Mouse (Mus musculus): ENCODE measurements around the gene Prox2. TPM values are rescaled to one million over a fixed set of nuclear protein-coding genes. Genes with fewer than 3 reads are reported as not detected.

Prox2 gene
- polyA plus RNA-seq, 2 experiments, result 2.5 to 3.2 TPM

GRCm38 (mm10) chr12:85110011-85110697 lies 405 bp downstream of the Prox2 start:
- H3K4me1 ChIP-seq (ENCODE audit: control insufficient read depth, insufficient read depth, low read length), result peaks cover 28% of the 10 kb centered on the region
- H3K27me3 ChIP-seq (ENCODE audit: control insufficient read depth, insufficient read depth, low read length), result no peaks in the 10 kb centered on the region
- no peaks in the 10 kb centered on the region for H3K9me3 ChIP-seq (ENCODE audit: control insufficient read depth, low read length)
- 12% methylated on average over 18 of the region's 18 CpGs for WGBS
- peak overlapping the region; percentile 96 for H3K9ac ChIP-seq (ENCODE audit: low read depth, low read length, severe bottlenecking)
- DNase-seq (ENCODE audit: low spot score), result peak; percentile 7
- peak; percentile 67 for ATAC-seq (ENCODE audit: low FRiP score, low read depth)
- peak overlapping the region; percentile 77 for H3K4me2 ChIP-seq (replicated peaks; ENCODE audit: low read depth, low read length, severe bottlenecking)
- H3K27ac ChIP-seq (replicated peaks; ENCODE audit: low read depth, low read length), result peak overlapping the region; percentile 81
- peaks cover 18% of the 10 kb centered on the region for H3K36me3 ChIP-seq (ENCODE audit: control insufficient read depth, insufficient read depth, low read length)
- TF ChIP-seq POLR2A (IDR thresholded peaks at IDR 0.05; ENCODE audit: borderline replicate concordance, extremely low read depth, insufficient read depth, insufficient read length), result no peak
- H3K4me3 ChIP-seq (replicated peaks; ENCODE audit: low read length), result peak overlapping the region; percentile 100

GRCm38 (mm10) chr12:85109426-85109825 lies 1.1 kb downstream of the Prox2 start:
- WGBS, result 45% methylated on average over 4 of the region's 4 CpGs
- H3K36me3 ChIP-seq (ENCODE audit: control insufficient read depth, insufficient read depth, low read length), result peaks cover 14% of the 10 kb centered on the region; the same call in 1 of the 2 replicates
- no peaks in the 10 kb centered on the region for H3K9me3 ChIP-seq (ENCODE audit: control insufficient read depth, low read length)
- TF ChIP-seq POLR2A (IDR thresholded peaks at IDR 0.05; ENCODE audit: borderline replicate concordance, extremely low read depth, insufficient read depth, insufficient read length), result no peak
- no peaks in the 10 kb centered on the region for H3K27me3 ChIP-seq (ENCODE audit: control insufficient read depth, insufficient read depth, low read length)
- ATAC-seq (ENCODE audit: low FRiP score, low read depth), result no peak
- H3K4me1 ChIP-seq (ENCODE audit: control insufficient read depth, insufficient read depth, low read length), result peaks cover 28% of the 10 kb centered on the region
- peak overlapping the region; percentile 77 for H3K4me2 ChIP-seq (replicated peaks; ENCODE audit: low read depth, low read length, severe bottlenecking)
- DNase-seq (ENCODE audit: low spot score), result no peak
- H3K27ac ChIP-seq (replicated peaks; ENCODE audit: low read depth, low read length), result no peak overlapping the region
- no peak overlapping the region for H3K9ac ChIP-seq (ENCODE audit: low read depth, low read length, severe bottlenecking)
- no peak overlapping the region for H3K4me3 ChIP-seq (replicated peaks; ENCODE audit: low read length)

- Histone ChIP-seq H3K4me2 (replicated peaks; ENCODE audit: low read depth, low read length, severe bottlenecking) (no peak overlapping the region), H3K36me3 (ENCODE audit: control insufficient read depth, insufficient read depth, low read length) (peaks cover 12% of the 10 kb centered on the region; the same call in 1 of the 2 replicates), H3K9ac (ENCODE audit: low read depth, low read length, severe bottlenecking) (no peak overlapping the region), H3K9me3 (ENCODE audit: control insufficient read depth, low read length) (no peaks in the 10 kb centered on the region), H3K27me3 (ENCODE audit: control insufficient read depth, insufficient read depth, low read length) (no peaks in the 10 kb centered on the region), H3K4me1 (ENCODE audit: control insufficient read depth, insufficient read depth, low read length) (peaks cover 28% of the 10 kb centered on the region), H3K27ac (replicated peaks; ENCODE audit: low read depth, low read length) (no peak overlapping the region), H3K4me3 (replicated peaks; ENCODE audit: low read length) (no peak overlapping the region)
- WGBS, result 63% methylated on average over 3 of the region's 3 CpGs
- DNase-seq (ENCODE audit: low spot score), result no peak
- no peak for TF ChIP-seq POLR2A (IDR thresholded peaks at IDR 0.05; ENCODE audit: borderline replicate concordance, extremely low read depth, insufficient read depth, insufficient read length)
- no peak for ATAC-seq (ENCODE audit: low FRiP score, low read depth)
These were observed 1.9 kb downstream of the Prox2 start for GRCm38 (mm10) chr12:85108643-85109042.

GRCm38 (mm10) chr12:85106292-85106691 lies 4.3 kb downstream of the Prox2 start:
- Histone ChIP-seq H3K4me3 (replicated peaks; ENCODE audit: low read length) (0 out of 2 replicates have a peak overlapping the region, but pooled peaks have one; percentile 3), H3K27ac (replicated peaks; ENCODE audit: low read depth, low read length) (no peak overlapping the region), H3K27me3 (ENCODE audit: control insufficient read depth, insufficient read depth, low read length) (no peaks in the 10 kb centered on the region), H3K9me3 (ENCODE audit: control insufficient read depth, low read length) (no peaks in the 10 kb centered on the region), H3K4me1 (ENCODE audit: control insufficient read depth, insufficient read depth, low read length) (peaks cover 16% of the 10 kb centered on the region), H3K9ac (ENCODE audit: low read depth, low read length, severe bottlenecking) (0 out of 2 replicates have a peak overlapping the region, but pooled peaks have one; percentile 25), H3K36me3 (ENCODE audit: control insufficient read depth, insufficient read depth, low read length) (no peaks in the 10 kb centered on the region), H3K4me2 (replicated peaks; ENCODE audit: low read depth, low read length, severe bottlenecking) (peak overlapping the region; percentile 36)
- 6% methylated on average over 8 of the region's 8 CpGs for WGBS
- ATAC-seq (ENCODE audit: low FRiP score, low read depth) (no peak), DNase-seq (ENCODE audit: low spot score) (no peak)
- no peak for TF ChIP-seq POLR2A (IDR thresholded peaks at IDR 0.05; ENCODE audit: borderline replicate concordance, extremely low read depth, insufficient read depth, insufficient read length)

- H3K9ac ChIP-seq (ENCODE audit: low read depth, low read length, severe bottlenecking), result no peak overlapping the region
- H3K4me2 ChIP-seq (replicated peaks; ENCODE audit: low read depth, low read length, severe bottlenecking), result no peak overlapping the region
- H3K4me3 ChIP-seq (replicated peaks; ENCODE audit: low read length), result no peak overlapping the region
- peaks cover 13% of the 10 kb centered on the region for H3K4me1 ChIP-seq (ENCODE audit: control insufficient read depth, insufficient read depth, low read length)
- no peak overlapping the region for H3K27ac ChIP-seq (replicated peaks; ENCODE audit: low read depth, low read length)
- DNase-seq (ENCODE audit: low spot score), result no peak
- H3K27me3 ChIP-seq (ENCODE audit: control insufficient read depth, insufficient read depth, low read length), result no peaks in the 10 kb centered on the region
- ATAC-seq (ENCODE audit: low FRiP score, low read depth), result no peak
- H3K9me3 ChIP-seq (ENCODE audit: control insufficient read depth, low read length), result no peaks in the 10 kb centered on the region
- TF ChIP-seq POLR2A (IDR thresholded peaks at IDR 0.05; ENCODE audit: borderline replicate concordance, extremely low read depth, insufficient read depth, insufficient read length), result no peak
- 86% methylated on average over 8 of the region's 8 CpGs for WGBS
- no peaks in the 10 kb centered on the region for H3K36me3 ChIP-seq (ENCODE audit: control insufficient read depth, insufficient read depth, low read length)
These were observed 5.8 kb downstream of the Prox2 start for GRCm38 (mm10) chr12:85104789-85105188.

Data from limb, embryonic 14.5 days (tissue).